Mouse (Mus musculus): ENCODE data around the gene Uqcc2. TPM values are rescaled to one million over a fixed set of nuclear protein-coding genes. Genes with fewer than 3 reads are reported as not detected.
A peak's percentile ranks its signal among the peaks of the same experiment; 100 is the strongest.

Gene Uqcc2
- polyA plus RNA-seq, 1 experiment from 2014 or later: 361 TPM

DNA sequence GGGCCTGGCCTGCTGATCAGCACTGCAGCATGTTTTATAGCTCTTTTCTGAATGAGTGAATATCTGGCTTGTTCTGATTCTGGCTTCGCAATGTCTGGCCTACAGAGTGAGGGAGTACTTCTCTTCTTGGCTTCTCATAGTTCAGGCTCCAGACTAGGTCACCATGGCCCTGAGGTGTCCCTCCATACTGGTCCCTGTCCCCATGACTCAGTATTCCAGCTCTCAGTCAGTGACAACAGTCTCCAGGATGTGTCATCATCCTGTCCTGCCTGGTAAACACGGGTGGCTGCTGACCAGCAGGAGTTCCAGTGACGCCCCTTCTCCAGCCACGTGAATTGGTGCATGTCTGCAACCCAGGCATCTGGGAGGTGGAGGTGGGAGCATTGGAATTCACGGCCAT, 37.4 kb upstream of the Uqcc2 start:
- H3K36me3 ChIP-seq: no peaks in the 10 kb centered on the region
- H3K4me3 ChIP-seq (replicated peaks): no peak overlapping the region
- H3K27ac ChIP-seq: peak overlapping the region; percentile 86; the same call in 1 of the 2 replicates
- H3K9ac ChIP-seq (replicated peaks): no peak overlapping the region
- 85% methylated on average over 5 of the region's 5 CpGs for WGBS
- H3K4me2 ChIP-seq: no peak overlapping the region
- ATAC-seq (ENCODE audit: insufficient number of reproducible peaks, insufficient read depth, low FRiP score, low TSS enrichment, low read depth): no peak
- no peaks in the 10 kb centered on the region for H3K9me3 ChIP-seq
- peaks cover 52% of the 10 kb centered on the region for H3K4me1 ChIP-seq (replicated peaks)
- H3K27me3 ChIP-seq: no peaks in the 10 kb centered on the region

DNA sequence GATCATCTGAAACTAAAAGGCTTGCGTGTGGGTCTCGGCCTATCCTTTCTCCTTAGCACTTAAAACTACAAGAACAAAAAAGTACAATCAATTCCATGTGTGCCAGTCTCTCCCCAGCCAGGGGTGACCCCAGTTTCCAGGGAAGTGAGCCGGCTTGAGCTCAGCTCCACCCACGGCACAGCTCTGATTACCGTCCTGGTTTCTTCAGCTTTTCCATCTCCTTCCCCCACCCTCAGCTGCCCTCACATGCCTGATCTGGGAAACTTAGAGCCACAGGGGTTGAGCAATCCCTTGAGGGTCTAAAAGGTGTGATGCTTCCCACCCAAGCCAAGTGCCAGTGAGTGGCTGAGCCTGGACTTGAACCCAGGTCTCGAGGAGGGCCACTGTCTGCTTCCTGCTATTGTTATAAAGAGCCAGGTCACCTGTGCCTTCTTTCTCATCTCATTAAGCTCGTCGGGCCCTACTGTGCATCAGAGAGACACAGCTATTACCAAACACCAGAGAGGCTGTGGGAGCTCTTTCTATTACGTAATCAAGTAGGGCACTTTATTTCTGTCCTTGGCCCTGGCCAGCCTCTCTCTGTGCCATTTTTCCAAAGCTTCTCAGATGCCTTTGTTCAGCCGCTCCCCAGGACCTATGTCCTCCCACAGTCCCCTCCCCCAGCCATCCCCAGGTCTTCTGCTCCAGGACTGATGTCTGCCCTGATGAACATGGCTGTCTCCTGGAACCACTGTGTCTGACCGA, 36.4 kb upstream of the Uqcc2 start:
- Histone ChIP-seq H3K27me3 (no peaks in the 10 kb centered on the region), H3K9ac (replicated peaks) (0 out of 2 replicates have a peak overlapping the region, but pooled peaks have one; percentile 12), H3K27ac (peak overlapping the region; percentile 86), H3K36me3 (no peaks in the 10 kb centered on the region), H3K4me3 (replicated peaks) (no peak overlapping the region), H3K4me2 (peak overlapping the region; percentile 10; the same call in 1 of the 2 replicates), H3K9me3 (no peaks in the 10 kb centered on the region), H3K4me1 (replicated peaks) (peaks cover 49% of the 10 kb centered on the region)
- 46% methylated on average over 11 of the region's 11 CpGs for WGBS
- ATAC-seq (ENCODE audit: insufficient number of reproducible peaks, insufficient read depth, low FRiP score, low TSS enrichment, low read depth): no peak

DNA sequence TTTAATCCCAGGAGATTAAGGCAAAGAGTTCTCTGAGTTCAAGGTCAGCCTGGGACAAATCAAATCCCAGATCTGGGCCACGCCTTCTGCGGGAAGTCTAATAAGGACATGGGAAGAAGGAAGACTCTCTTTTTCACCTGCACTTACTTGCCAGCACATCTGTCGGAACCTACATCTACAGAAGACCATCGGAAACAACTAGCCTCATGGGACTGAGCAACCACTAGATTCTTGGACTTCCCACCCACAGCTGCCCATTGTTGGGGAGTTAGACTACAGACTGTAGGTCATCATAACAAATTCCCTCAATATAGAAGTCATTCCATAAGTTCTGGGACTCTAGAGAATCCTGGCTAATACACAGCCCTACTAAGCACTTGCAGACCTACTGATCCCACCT, 34.9 kb upstream of the Uqcc2 start:
- no peaks in the 10 kb centered on the region for H3K27me3 ChIP-seq
- ATAC-seq (ENCODE audit: insufficient number of reproducible peaks, insufficient read depth, low FRiP score, low TSS enrichment, low read depth): no peak
- no peak overlapping the region for H3K4me3 ChIP-seq (replicated peaks)
- no peaks in the 10 kb centered on the region for H3K36me3 ChIP-seq
- 95% methylated on average over 4 of the region's 4 CpGs for WGBS
- no peak overlapping the region for H3K27ac ChIP-seq
- H3K4me1 ChIP-seq (replicated peaks): peaks cover 44% of the 10 kb centered on the region
- H3K9ac ChIP-seq (replicated peaks): no peak overlapping the region
- no peak overlapping the region for H3K4me2 ChIP-seq
- H3K9me3 ChIP-seq: no peaks in the 10 kb centered on the region

DNA sequence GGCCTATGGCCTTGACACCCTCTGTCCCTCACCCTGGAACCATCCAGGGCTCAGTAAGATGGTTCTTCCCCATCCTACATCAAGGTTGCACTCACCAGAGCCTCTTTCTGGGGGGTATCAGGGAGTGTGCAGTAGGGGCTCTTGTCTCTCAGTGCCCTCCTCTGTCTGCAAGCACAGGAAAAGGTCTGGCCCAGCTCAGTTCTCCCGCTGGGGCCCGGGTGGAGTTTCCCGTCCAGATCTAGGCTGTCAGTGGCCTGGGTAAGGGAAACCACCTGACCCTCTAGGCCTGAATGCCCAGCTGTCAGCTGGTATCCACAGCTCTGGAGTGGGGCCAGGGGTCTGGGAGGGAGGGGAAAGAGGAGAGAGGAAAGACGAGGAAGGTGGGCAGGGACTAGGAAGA, 33.8 kb upstream of the Uqcc2 start, which contains the start of gene Ip6k3:
Ip6k3 (minus strand) TSS at position 251 of the 400 bp plus-strand sequence.
- Histone ChIP-seq H3K9me3 (no peaks in the 10 kb centered on the region), H3K4me2 (no peak within 1 kb of the TSS), H3K9ac (replicated peaks) (no peak within 1 kb of the TSS), H3K4me3 (replicated peaks) (no peak within 1 kb of the TSS), H3K27ac (no peak within 1 kb of the TSS), H3K4me1 (replicated peaks) (peaks cover 42% of the 10 kb centered on the region), H3K36me3 (no peaks in the 10 kb centered on the region), H3K27me3 (no peaks in the 10 kb centered on the region)
- WGBS: 56% methylated on average over 4 of the region's 4 CpGs
- ATAC-seq (ENCODE audit: insufficient number of reproducible peaks, insufficient read depth, low FRiP score, low TSS enrichment, low read depth): no peak

DNA sequence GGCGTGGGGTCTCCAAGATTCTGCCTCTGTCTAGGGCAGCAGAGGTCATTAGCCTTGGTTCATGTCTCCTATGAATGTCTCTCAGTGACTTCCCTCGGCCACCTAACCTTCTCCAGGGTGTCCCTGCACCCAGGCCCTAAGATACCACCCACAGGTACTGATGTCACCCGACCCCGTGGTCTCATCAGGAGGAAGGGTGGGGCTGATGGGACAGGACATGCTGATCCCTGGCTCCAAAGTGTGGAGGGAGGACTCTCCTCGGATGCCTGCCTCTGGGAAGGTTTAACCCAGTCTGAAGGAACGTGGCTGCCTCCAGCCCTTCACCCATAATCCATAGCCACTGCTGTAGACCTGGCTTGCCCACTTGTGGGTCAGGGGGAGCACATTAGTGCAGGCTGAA, 33.2 kb upstream of the Uqcc2 start:
- H3K27ac ChIP-seq: no peak overlapping the region
- H3K27me3 ChIP-seq: no peaks in the 10 kb centered on the region
- H3K36me3 ChIP-seq: no peaks in the 10 kb centered on the region
- peaks cover 42% of the 10 kb centered on the region for H3K4me1 ChIP-seq (replicated peaks)
- 74% methylated on average over 6 of the region's 6 CpGs for WGBS
- H3K4me3 ChIP-seq (replicated peaks): no peak overlapping the region
- H3K9ac ChIP-seq (replicated peaks): no peak overlapping the region
- no peak overlapping the region for H3K4me2 ChIP-seq
- H3K9me3 ChIP-seq: no peaks in the 10 kb centered on the region
- no peak for ATAC-seq (ENCODE audit: insufficient number of reproducible peaks, insufficient read depth, low FRiP score, low TSS enrichment, low read depth)

DNA sequence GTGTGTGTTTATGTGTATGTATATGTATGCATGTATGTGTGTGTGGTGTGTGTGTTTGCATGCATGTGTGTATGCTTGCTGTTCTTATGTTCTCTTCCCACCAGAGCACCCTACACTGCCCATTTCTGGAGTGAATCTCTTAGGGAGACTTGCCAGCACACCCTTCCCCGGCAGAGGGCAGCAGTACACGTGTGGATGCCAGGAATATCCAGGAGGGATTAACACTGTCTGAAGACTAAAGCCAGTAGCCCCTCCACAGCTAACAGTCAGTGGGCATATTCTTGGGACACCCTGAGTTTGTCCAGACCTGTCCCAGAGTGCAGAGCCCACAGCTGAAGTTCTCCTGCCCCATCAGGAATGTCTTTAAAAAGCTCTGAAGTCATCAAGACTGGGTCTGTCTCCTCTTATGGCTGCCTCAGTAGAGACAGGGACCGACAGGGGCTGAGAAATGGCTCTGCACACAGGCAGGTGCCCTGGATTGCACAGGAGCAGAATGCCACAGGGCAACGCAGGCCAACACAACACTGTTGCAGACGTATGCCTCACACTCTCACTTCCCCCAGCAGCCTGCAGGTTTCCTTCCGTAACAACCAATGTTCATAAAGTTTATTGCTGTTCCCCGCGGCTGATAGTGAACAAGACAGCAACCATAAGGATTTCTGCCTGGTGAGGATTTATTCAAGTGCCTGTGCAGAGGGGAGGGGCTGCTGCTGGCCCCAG, 31.5 kb upstream of the Uqcc2 start:
- no peak overlapping the region for H3K9ac ChIP-seq (replicated peaks)
- H3K4me2 ChIP-seq: no peak overlapping the region
- no peaks in the 10 kb centered on the region for H3K36me3 ChIP-seq
- H3K4me3 ChIP-seq (replicated peaks): no peak overlapping the region
- H3K9me3 ChIP-seq: no peaks in the 10 kb centered on the region
- peak; percentile 41; the same call in 1 of the 2 replicates for ATAC-seq (ENCODE audit: insufficient number of reproducible peaks, insufficient read depth, low FRiP score, low TSS enrichment, low read depth)
- peaks cover 31% of the 10 kb centered on the region for H3K4me1 ChIP-seq (replicated peaks)
- H3K27ac ChIP-seq: no peak overlapping the region
- WGBS: 36% methylated on average over 8 of the region's 8 CpGs
- no peaks in the 10 kb centered on the region for H3K27me3 ChIP-seq

DNA sequence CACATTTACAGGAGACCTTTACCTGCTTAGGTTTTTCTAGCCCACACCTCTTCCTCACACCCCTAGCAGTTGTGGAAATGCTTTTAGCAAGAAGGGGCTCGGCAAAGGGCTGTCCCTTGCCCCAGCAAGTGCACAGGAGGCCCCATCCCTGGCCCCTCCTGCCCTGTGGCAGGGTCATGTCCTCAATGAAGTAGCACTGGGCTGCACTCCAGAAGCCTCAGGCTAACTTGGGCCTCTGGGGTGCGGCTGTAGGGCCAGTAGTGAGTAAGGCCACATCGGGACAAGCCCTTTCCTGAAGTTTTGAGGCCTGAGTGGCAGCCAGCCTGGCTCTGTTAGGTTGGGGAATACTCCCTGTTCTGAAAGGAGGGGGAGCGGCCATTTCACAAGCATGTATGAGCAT, 27.2 kb upstream of the Uqcc2 start:
- Histone ChIP-seq H3K9ac (replicated peaks) (no peak overlapping the region), H3K27ac (no peak overlapping the region), H3K4me3 (replicated peaks) (no peak overlapping the region), H3K4me2 (no peak overlapping the region), H3K9me3 (no peaks in the 10 kb centered on the region), H3K27me3 (no peaks in the 10 kb centered on the region), H3K4me1 (replicated peaks) (peaks cover 14% of the 10 kb centered on the region; the same call in 1 of the 2 replicates), H3K36me3 (no peaks in the 10 kb centered on the region)
- WGBS: 71% methylated on average over 4 of the region's 4 CpGs
- no peak for ATAC-seq (ENCODE audit: insufficient number of reproducible peaks, insufficient read depth, low FRiP score, low TSS enrichment, low read depth)

DNA sequence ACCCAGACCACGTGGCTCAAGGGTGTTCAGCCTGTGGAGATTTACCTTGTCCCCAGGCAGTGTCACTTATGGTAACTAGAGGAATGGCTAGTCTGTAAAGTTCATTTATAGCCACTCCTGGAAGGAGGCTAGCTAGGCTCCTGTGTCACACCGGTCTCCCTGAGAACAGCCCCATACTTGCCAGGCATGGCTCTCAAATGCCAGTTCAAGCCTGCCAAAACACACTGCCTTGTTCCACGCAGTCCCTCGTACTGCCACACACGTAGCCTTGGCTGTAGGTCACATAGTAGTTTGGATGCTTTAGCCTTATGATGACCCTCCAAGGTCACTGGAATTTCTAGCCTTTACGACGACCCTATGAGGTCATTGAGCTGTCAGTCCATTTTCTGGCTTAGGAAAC, 25.5 kb upstream of the Uqcc2 start:
- no peaks in the 10 kb centered on the region for H3K9me3 ChIP-seq
- no peaks in the 10 kb centered on the region for H3K36me3 ChIP-seq
- no peak for ATAC-seq (ENCODE audit: insufficient number of reproducible peaks, insufficient read depth, low FRiP score, low TSS enrichment, low read depth)
- no peaks in the 10 kb centered on the region for H3K27me3 ChIP-seq
- peaks cover 17% of the 10 kb centered on the region for H3K4me1 ChIP-seq (replicated peaks)
- no peak overlapping the region for H3K4me2 ChIP-seq
- no peak overlapping the region for H3K27ac ChIP-seq
- H3K4me3 ChIP-seq (replicated peaks): no peak overlapping the region
- 70% methylated on average over 7 of the region's 7 CpGs for WGBS
- H3K9ac ChIP-seq (replicated peaks): no peak overlapping the region

DNA sequence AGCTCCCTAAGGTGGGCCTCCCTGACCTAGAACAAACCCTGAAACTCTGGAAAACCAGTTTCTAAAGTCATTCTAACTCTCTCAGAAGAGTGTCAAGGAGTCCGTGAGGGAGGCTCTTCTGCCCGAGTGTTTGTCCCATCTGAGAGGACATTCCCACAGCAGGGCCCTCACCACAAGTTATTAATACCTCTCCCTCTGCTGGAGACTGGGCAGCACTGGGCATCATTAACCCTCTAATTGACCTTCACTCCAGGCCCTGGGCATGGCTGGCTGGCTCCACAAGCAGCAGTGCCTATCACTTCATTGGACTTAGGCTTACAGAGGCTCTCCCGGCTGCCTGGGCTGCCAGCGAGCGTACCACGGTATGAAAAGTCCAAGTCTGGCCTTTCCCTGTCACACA, 24.7 kb upstream of the Uqcc2 start:
- no peak overlapping the region for H3K27ac ChIP-seq
- H3K9ac ChIP-seq (replicated peaks): no peak overlapping the region
- H3K27me3 ChIP-seq: no peaks in the 10 kb centered on the region
- no peaks in the 10 kb centered on the region for H3K9me3 ChIP-seq
- H3K4me3 ChIP-seq (replicated peaks): no peak overlapping the region
- H3K4me1 ChIP-seq (replicated peaks): peaks cover 24% of the 10 kb centered on the region
- ATAC-seq (ENCODE audit: insufficient number of reproducible peaks, insufficient read depth, low FRiP score, low TSS enrichment, low read depth): no peak
- 84% methylated on average over 6 of the region's 6 CpGs for WGBS
- no peak overlapping the region for H3K4me2 ChIP-seq
- H3K36me3 ChIP-seq: no peaks in the 10 kb centered on the region

DNA sequence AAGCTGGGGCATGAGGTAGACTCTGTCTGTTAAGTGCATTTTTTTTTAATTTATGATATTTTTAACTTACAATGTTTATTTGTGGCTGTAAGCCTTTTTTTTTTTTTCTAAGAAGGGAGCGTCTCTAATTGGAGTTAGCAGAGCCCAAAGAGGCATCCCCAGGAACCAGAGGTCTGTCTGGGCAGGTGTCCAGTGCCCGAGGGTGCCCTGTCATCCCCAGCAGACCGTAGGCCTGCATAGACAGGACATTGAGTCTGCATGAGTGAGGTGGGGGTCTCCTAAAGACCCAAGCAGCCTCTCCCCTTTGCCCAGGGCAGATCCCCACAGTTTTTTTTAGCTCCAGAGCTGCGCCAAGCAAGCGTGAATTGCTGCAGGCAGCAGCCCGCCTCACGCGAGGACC, 22.0 kb upstream of the Uqcc2 start:
- no peak for ATAC-seq (ENCODE audit: insufficient number of reproducible peaks, insufficient read depth, low FRiP score, low TSS enrichment, low read depth)
- Histone ChIP-seq H3K9me3 (no peaks in the 10 kb centered on the region), H3K4me1 (replicated peaks) (peaks cover 42% of the 10 kb centered on the region), H3K9ac (replicated peaks) (no peak overlapping the region), H3K4me2 (no peak overlapping the region), H3K4me3 (replicated peaks) (no peak overlapping the region), H3K36me3 (no peaks in the 10 kb centered on the region), H3K27ac (no peak overlapping the region), H3K27me3 (no peaks in the 10 kb centered on the region)
- 82% methylated on average over 8 of the region's 8 CpGs for WGBS

DNA sequence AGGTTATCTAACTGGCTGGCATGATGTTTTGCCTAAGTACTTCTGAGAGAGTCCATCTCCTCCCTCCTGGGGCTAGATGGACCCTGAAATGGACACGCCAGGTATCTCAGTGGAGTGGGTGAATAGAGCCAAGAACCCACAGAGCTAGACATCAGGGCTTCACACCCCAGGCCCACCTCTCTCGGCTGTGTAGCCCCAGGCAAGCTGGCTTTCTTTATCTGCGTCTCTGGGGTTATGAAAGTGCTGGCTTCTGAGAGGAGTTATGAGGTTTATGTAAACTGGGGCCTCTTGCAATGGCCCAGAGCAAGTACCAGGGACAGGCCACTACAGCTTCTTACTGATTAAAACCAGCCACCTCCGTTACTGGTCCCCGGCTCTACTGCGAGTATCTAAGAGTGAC, 21.2 kb upstream of the Uqcc2 start:
- H3K27me3 ChIP-seq: no peaks in the 10 kb centered on the region
- WGBS: 40% methylated on average over 6 of the region's 6 CpGs
- H3K4me1 ChIP-seq (replicated peaks): peaks cover 48% of the 10 kb centered on the region
- no peaks in the 10 kb centered on the region for H3K9me3 ChIP-seq
- ATAC-seq (ENCODE audit: insufficient number of reproducible peaks, insufficient read depth, low FRiP score, low TSS enrichment, low read depth): no peak
- H3K36me3 ChIP-seq: no peaks in the 10 kb centered on the region
- no peak overlapping the region for H3K4me3 ChIP-seq (replicated peaks)
- no peak overlapping the region for H3K9ac ChIP-seq (replicated peaks)
- no peak overlapping the region; the same call in 1 of the 2 replicates for H3K4me2 ChIP-seq
- H3K27ac ChIP-seq: no peak overlapping the region; the same call in 1 of the 2 replicates
